Mouse (Mus musculus): ENCODE results near the gene Cnga2. TPM values are rescaled to one million over a fixed set of nuclear protein-coding genes. Genes with fewer than 3 reads are reported as not detected.

The Cnga2 gene
- polyA plus RNA-seq, 1 experiment, result 0.53 TPM

- no peak for DNase-seq
- 71% methylated on average over 3 of the region's 3 CpGs for WGBS
- TF ChIP-seq CTCF (IDR thresholded peaks at IDR 0.05; ENCODE audit: insufficient read depth, low read length) (no peak), POLR2A (IDR thresholded peaks at IDR 0.05; ENCODE audit: borderline replicate concordance, extremely low read depth, low read depth, low read length) (no peak)
- no peaks in the 10 kb centered on the region for H3K4me1 ChIP-seq (ENCODE audit: control insufficient read depth, insufficient read depth, low read length)
- no peak overlapping the region for H3K4me3 ChIP-seq (replicated peaks; ENCODE audit: extremely low read depth, low read depth, low read length)
These were observed 31.9 kb downstream of the Cnga2 start for GRCm38 (mm10) chrX:72023542-72023941.

- WGBS, result 36% methylated on average over 3 of the region's 3 CpGs
- no peak for DNase-seq
- Histone ChIP-seq H3K4me1 (ENCODE audit: control insufficient read depth, insufficient read depth, low read length) (no peaks in the 10 kb centered on the region), H3K4me3 (replicated peaks; ENCODE audit: extremely low read depth, low read depth, low read length) (no peak overlapping the region)
- TF ChIP-seq POLR2A (IDR thresholded peaks at IDR 0.05; ENCODE audit: borderline replicate concordance, extremely low read depth, low read depth, low read length) (no peak), CTCF (IDR thresholded peaks at IDR 0.05; ENCODE audit: insufficient read depth, low read length) (no peak)
These were observed 52.4 kb downstream of the Cnga2 start for GRCm38 (mm10) chrX:72044056-72044455.

- Histone ChIP-seq H3K4me1 (ENCODE audit: control insufficient read depth, insufficient read depth, low read length) (no peaks in the 10 kb centered on the region), H3K4me3 (replicated peaks; ENCODE audit: extremely low read depth, low read depth, low read length) (no peak overlapping the region)
- no peak for DNase-seq
- 68% methylated on average over 2 of the region's 2 CpGs for WGBS
- TF ChIP-seq POLR2A (IDR thresholded peaks at IDR 0.05; ENCODE audit: borderline replicate concordance, extremely low read depth, low read depth, low read length), result no peak
- TF ChIP-seq CTCF (IDR thresholded peaks at IDR 0.05; ENCODE audit: insufficient read depth, low read length), result no peak
These were observed 56.3 kb downstream of the Cnga2 start for GRCm38 (mm10) chrX:72047918-72048317.

Other genes with a start within 250 kb of the Cnga2 start
- 2.3 and 3.8 TPM in 2 replicates for gene Vma21, start 175.9 kb upstream of the Cnga2 start, polyA plus RNA-seq (2012; rRNA removed)
- gene Gm1141, start 70.8 kb upstream of the Cnga2 start, polyA plus RNA-seq (2012; rRNA removed), result 0.14 and 0.19 TPM in 2 replicates
- gene Prrg3, start 29.2 kb upstream of the Cnga2 start, polyA plus RNA-seq (2012; rRNA removed), result 21.3 and 29.2 TPM in 2 replicates
- not detected in 2 replicates for gene Fate1, start 18.9 kb upstream of the Cnga2 start, polyA plus RNA-seq (2012; rRNA removed)
- gene Magea4, start 230.2 kb downstream of the Cnga2 start, polyA plus RNA-seq (2012; rRNA removed), result not detected in 2 replicates

All from lung, adult 2 months (tissue).